Mouse (Mus musculus): ENCODE measurements at regions not wholly inside any gene's neighbourhood (a gene's known extent, or its start where the extent isn't known, plus 50 kb on each side); places are given as distances from the start of the nearest gene placed in this dataset.
"Not testable (repeated sequence)": the region's sequence is repeated elsewhere in the genome, so short reads cannot be mapped to it uniquely, and the experiment has no call there.

DNA sequence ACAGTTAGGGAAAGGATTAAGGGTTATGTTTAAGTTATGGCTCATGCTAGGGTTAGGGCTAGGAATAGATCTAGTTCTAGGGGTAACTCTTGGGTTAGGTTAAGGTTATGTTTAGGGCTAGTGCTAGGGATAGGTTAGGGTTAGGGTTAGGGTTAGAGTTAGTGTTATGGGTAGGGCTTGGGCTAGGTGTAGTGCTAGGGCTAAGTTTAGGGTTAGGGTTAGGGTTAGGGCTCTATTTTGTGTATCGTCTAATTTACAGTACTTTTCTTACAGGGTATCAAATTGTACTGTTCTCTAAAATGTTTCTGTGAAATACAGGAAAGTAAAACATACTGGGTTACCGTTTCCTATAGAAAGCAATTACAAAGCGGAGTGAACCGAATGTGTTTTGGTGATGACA, 64.8 kb downstream of the Ptchd3 start:
- Histone ChIP-seq H3K9me3 (no peaks in the 10 kb centered on the region), H3K27ac (no peak overlapping the region), H3K36me3 (no peaks in the 10 kb centered on the region), H3K4me3 (no peak overlapping the region), H3K4me1 (no peaks in the 10 kb centered on the region), H3K27me3 (ENCODE audit: insufficient read depth, poor library complexity, severe bottlenecking) (no peaks in the 10 kb centered on the region)
- DNase-seq (ENCODE audit: low spot score): no peak
- WGBS: 88% methylated on average over 4 of the region's 4 CpGs

DNA sequence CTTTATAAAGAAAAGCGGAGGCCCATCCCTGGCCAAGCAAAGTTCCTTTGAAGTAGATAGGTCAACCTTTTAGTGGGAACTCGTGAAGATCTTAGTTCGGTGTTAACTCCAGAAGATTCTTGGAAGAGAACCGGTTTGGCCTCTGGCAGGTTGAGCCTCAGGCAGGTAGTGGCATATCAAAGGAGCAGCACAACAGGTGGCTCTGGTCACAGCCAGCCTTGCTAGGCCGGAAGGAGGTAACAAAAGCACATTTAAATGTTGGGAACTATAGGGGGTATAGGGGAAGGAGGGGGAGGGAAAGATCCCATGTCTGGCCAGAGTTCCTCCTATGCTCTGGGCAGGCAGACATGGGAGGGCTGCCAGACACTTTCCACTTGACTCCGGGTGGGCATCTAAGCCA, 74.3 kb downstream of the Ptchd3 start:
- H3K4me1 ChIP-seq; DNase-seq (ENCODE audit: low spot score); H3K27me3 ChIP-seq (ENCODE audit: insufficient read depth, poor library complexity, severe bottlenecking); H3K4me3 ChIP-seq; H3K27ac ChIP-seq; H3K9me3 ChIP-seq; H3K36me3 ChIP-seq: not testable (repeated sequence)
- 70% methylated on average over 6 of the region's 6 CpGs for WGBS

- not testable (repeated sequence) for H3K4me1 ChIP-seq; H3K9me3 ChIP-seq; DNase-seq (ENCODE audit: low spot score); H3K27ac ChIP-seq; H3K36me3 ChIP-seq; H3K27me3 ChIP-seq (ENCODE audit: insufficient read depth, poor library complexity, severe bottlenecking)
- peak overlapping the region; percentile 41; the same call in 1 of the 2 replicates for H3K4me3 ChIP-seq
- WGBS: 86% methylated on average over 10 of the region's 10 CpGs
Observed at GRCm38 (mm10) chr11:121924631-121925030, 94.6 kb downstream of the Ptchd3 start.

GRCm38 (mm10) chr11:121925043-121925442, 95.0 kb downstream of the Ptchd3 start:
- H3K36me3 ChIP-seq; H3K9me3 ChIP-seq; H3K4me1 ChIP-seq; H3K27ac ChIP-seq; H3K27me3 ChIP-seq (ENCODE audit: insufficient read depth, poor library complexity, severe bottlenecking): not testable (repeated sequence)
- peak; percentile 76 for DNase-seq (ENCODE audit: low spot score)
- 43% methylated on average over 16 of the region's 16 CpGs for WGBS
- peak overlapping the region; percentile 41 for H3K4me3 ChIP-seq

- H3K9me3 ChIP-seq; H3K27me3 ChIP-seq (ENCODE audit: insufficient read depth, poor library complexity, severe bottlenecking); H3K4me1 ChIP-seq; DNase-seq (ENCODE audit: low spot score); H3K4me3 ChIP-seq; H3K27ac ChIP-seq; H3K36me3 ChIP-seq: not testable (repeated sequence)
- WGBS: 49% methylated on average over 6 of the region's 6 CpGs
Observed at GRCm38 (mm10) chr11:121951726-121952125, 121.7 kb downstream of the Ptchd3 start.

DNA sequence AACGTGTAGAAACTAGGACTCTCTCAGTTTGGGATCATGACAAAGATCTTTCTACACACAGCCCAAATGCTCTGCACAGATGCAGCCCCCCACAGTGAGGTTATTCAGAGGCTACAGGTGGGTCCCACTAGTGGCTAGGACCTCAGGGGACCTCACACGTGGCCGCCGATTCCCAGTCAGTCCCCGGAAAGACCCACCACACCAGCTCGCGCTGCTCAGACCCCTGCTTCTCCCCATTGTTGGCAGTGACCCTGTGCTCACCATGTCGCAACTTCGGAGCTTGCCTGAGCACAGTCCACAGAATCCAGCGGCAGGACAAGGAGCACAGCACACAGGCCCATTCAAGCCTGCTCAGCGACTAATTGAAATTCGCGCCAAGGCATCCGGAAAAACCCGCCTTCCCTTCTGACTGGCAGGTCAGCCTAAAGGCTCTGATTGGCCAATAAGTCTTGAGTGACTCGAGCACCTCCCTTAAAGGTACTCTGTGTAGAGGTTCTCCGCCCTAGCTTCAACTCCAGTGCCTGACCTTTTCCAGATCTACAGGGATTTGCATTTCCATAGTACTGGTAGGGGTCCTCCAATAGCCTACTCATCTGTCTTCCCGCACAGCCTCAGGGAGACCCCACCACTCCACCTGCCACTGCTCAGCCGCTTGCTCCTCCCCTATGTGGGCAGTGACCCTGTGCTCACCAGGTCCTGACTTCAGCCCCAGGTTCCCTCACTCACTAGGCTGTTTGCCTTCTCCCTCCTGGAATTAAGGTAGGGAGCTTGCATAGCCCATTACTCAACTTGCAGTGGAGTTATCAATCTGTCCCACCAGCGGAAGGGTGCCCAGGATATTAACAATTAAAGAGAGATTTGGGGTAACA, 126.6 kb downstream of the Ptchd3 start:
- 18% methylated on average over 20 of the region's 20 CpGs for WGBS
- not testable (repeated sequence) for H3K9me3 ChIP-seq; H3K36me3 ChIP-seq; H3K27me3 ChIP-seq (ENCODE audit: insufficient read depth, poor library complexity, severe bottlenecking); DNase-seq (ENCODE audit: low spot score); H3K4me1 ChIP-seq
- Histone ChIP-seq H3K4me3 (peak overlapping the region; percentile 50), H3K27ac (0 out of 2 replicates have a peak overlapping the region, but pooled peaks have one; percentile 47)

DNA sequence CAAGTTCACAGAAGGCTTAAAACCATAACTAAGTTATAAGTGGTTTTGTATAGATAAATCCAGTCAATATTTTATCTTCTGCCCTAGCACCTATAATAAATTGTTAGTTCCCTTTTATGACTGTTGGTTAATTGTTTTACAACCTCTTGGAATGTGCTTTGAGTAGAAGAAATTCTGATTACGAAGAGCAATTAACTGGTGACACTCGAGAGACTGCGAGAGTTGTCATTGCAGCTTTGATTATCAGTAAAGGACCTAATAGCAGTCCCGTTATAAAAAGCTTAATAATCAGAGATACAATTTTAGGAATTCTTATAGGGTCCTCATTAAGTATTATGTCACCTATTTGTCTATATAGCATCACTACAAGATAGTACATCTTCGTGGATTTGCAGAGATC, 128.7 kb downstream of the Ptchd3 start:
- H3K4me1 ChIP-seq; H3K27me3 ChIP-seq (ENCODE audit: insufficient read depth, poor library complexity, severe bottlenecking): not testable (repeated sequence)
- 83% methylated on average over 5 of the region's 5 CpGs for WGBS

DNA sequence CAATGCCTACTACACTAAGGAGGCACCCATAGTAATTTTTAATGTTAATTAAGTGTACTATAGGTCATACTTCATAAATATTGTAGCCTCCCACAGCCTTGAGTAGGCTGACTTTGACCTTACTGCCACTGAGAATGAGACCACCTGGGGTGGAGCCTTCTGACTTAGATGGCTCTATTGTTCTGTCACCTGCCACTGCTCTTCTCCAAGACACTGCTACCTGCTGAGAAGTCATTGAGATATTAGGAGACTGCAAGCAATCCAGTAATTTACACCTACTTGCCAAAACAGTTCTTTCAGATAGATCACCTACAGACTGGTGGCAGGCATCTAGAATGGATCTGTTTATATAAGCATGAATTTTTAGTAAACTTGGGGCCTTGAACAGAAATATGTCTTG, 134.1 kb downstream of the Ptchd3 start:
- H3K36me3 ChIP-seq; H3K27ac ChIP-seq; H3K27me3 ChIP-seq (ENCODE audit: insufficient read depth, poor library complexity, severe bottlenecking); H3K4me1 ChIP-seq; H3K4me3 ChIP-seq; H3K9me3 ChIP-seq; DNase-seq (ENCODE audit: low spot score): not testable (repeated sequence)

More for the DNA sequence above, 128.7 kb downstream of the Ptchd3 start:
- not testable (repeated sequence) for H3K36me3 ChIP-seq; DNase-seq (ENCODE audit: low spot score); H3K27ac ChIP-seq; H3K9me3 ChIP-seq; H3K4me3 ChIP-seq

DNA sequence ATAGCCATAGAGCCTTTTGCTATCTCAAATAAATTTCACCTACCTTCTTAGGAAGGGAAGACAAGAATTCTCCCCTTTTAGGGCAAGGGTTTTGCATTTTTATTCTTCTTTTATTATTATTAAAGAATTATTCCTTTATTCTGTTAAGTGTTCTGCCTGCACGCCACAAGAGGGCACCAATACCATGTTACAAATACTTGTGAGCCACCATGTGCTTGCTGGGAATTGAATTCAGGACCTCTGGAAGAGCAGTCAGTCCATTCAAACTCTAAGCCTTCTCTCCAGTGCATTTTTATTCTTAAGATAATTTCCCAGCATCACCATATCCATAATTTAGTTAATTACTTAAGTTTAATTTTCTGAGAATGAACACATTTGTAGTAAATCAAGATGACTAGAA, 135.9 kb downstream of the Ptchd3 start:
- not testable (repeated sequence) for DNase-seq (ENCODE audit: low spot score); H3K36me3 ChIP-seq; H3K27me3 ChIP-seq (ENCODE audit: insufficient read depth, poor library complexity, severe bottlenecking); H3K9me3 ChIP-seq; H3K4me3 ChIP-seq; H3K4me1 ChIP-seq; H3K27ac ChIP-seq
- 2% methylated on average over 1 of the region's 1 CpGs for WGBS

Measured in heart, embryonic 10.5 days (tissue).